Mouse (Mus musculus): ENCODE results near the gene Tmem108. TPM values are rescaled to one million over a fixed set of nuclear protein-coding genes. Genes with fewer than 3 reads are reported as not detected.

Tmem108 gene
- polyA plus RNA-seq, 1 experiment: 6.1 TPM

GRCm38 (mm10) chr9:103715352-103715751, 46.3 kb downstream of the Tmem108 start:
- H3K27me3 ChIP-seq (ENCODE audit: control insufficient read depth, insufficient read depth, low read length): no peaks in the 10 kb centered on the region
- TF ChIP-seq POLR2A (IDR thresholded peaks at IDR 0.05; ENCODE audit: control insufficient read depth, extremely low read depth, insufficient read depth, low read length, poor library complexity) (no peak), CTCF (IDR thresholded peaks at IDR 0.05; ENCODE audit: borderline replicate concordance, control insufficient read depth, extremely low read depth, insufficient read depth, low read length, poor library complexity) (no peak)
- H3K4me1 ChIP-seq (replicated peaks; ENCODE audit: control insufficient read depth, insufficient read depth, low read length): no peaks in the 10 kb centered on the region
- H3K4me3 ChIP-seq (ENCODE audit: control insufficient read depth, insufficient read depth, low read length): no peak overlapping the region
- WGBS: 94% methylated on average over 4 of the region's 4 CpGs
- H3K36me3 ChIP-seq (ENCODE audit: control insufficient read depth, insufficient read depth, low read length): no peaks in the 10 kb centered on the region
- H3K27ac ChIP-seq (ENCODE audit: control insufficient read depth, insufficient read depth, low read length): no peak overlapping the region
- DNase-seq: no peak

- H3K27me3 ChIP-seq (ENCODE audit: control insufficient read depth, insufficient read depth, low read length): no peaks in the 10 kb centered on the region
- no peak overlapping the region for H3K4me3 ChIP-seq (ENCODE audit: control insufficient read depth, insufficient read depth, low read length)
- H3K4me1 ChIP-seq (replicated peaks; ENCODE audit: control insufficient read depth, insufficient read depth, low read length): peaks cover 6% of the 10 kb centered on the region
- no peak for DNase-seq
- no peaks in the 10 kb centered on the region for H3K36me3 ChIP-seq (ENCODE audit: control insufficient read depth, insufficient read depth, low read length)
- no peak for TF ChIP-seq CTCF (IDR thresholded peaks at IDR 0.05; ENCODE audit: borderline replicate concordance, control insufficient read depth, extremely low read depth, insufficient read depth, low read length, poor library complexity)
- TF ChIP-seq POLR2A (IDR thresholded peaks at IDR 0.05; ENCODE audit: control insufficient read depth, extremely low read depth, insufficient read depth, low read length, poor library complexity): no peak
- WGBS: 95% methylated on average over 4 of the region's 4 CpGs
- no peak overlapping the region for H3K27ac ChIP-seq (ENCODE audit: control insufficient read depth, insufficient read depth, low read length)
These were observed 48.4 kb downstream of the Tmem108 start for GRCm38 (mm10) chr9:103713230-103713629.

GRCm38 (mm10) chr9:103712711-103713110, 48.9 kb downstream of the Tmem108 start:
- DNase-seq: no peak
- TF ChIP-seq POLR2A (IDR thresholded peaks at IDR 0.05; ENCODE audit: control insufficient read depth, extremely low read depth, insufficient read depth, low read length, poor library complexity) (no peak), CTCF (IDR thresholded peaks at IDR 0.05; ENCODE audit: borderline replicate concordance, control insufficient read depth, extremely low read depth, insufficient read depth, low read length, poor library complexity) (no peak)
- Histone ChIP-seq H3K4me1 (replicated peaks; ENCODE audit: control insufficient read depth, insufficient read depth, low read length) (peaks cover 6% of the 10 kb centered on the region), H3K27me3 (ENCODE audit: control insufficient read depth, insufficient read depth, low read length) (no peaks in the 10 kb centered on the region), H3K4me3 (ENCODE audit: control insufficient read depth, insufficient read depth, low read length) (no peak overlapping the region), H3K27ac (ENCODE audit: control insufficient read depth, insufficient read depth, low read length) (no peak overlapping the region), H3K36me3 (ENCODE audit: control insufficient read depth, insufficient read depth, low read length) (no peaks in the 10 kb centered on the region)
- 79% methylated on average over 7 of the region's 7 CpGs for WGBS

GRCm38 (mm10) chr9:103709694-103710093, 51.9 kb downstream of the Tmem108 start:
- no peak for TF ChIP-seq POLR2A (IDR thresholded peaks at IDR 0.05; ENCODE audit: control insufficient read depth, extremely low read depth, insufficient read depth, low read length, poor library complexity)
- TF ChIP-seq CTCF (IDR thresholded peaks at IDR 0.05; ENCODE audit: borderline replicate concordance, control insufficient read depth, extremely low read depth, insufficient read depth, low read length, poor library complexity): no peak
- no peak overlapping the region for H3K27ac ChIP-seq (ENCODE audit: control insufficient read depth, insufficient read depth, low read length)
- H3K36me3 ChIP-seq (ENCODE audit: control insufficient read depth, insufficient read depth, low read length): no peaks in the 10 kb centered on the region
- WGBS: 72% methylated on average over 3 of the region's 3 CpGs
- DNase-seq: no peak
- H3K4me1 ChIP-seq (replicated peaks; ENCODE audit: control insufficient read depth, insufficient read depth, low read length): peaks cover 6% of the 10 kb centered on the region
- H3K4me3 ChIP-seq (ENCODE audit: control insufficient read depth, insufficient read depth, low read length): no peak overlapping the region
- no peaks in the 10 kb centered on the region for H3K27me3 ChIP-seq (ENCODE audit: control insufficient read depth, insufficient read depth, low read length)

- Histone ChIP-seq H3K4me1 (replicated peaks; ENCODE audit: control insufficient read depth, insufficient read depth, low read length) (peaks cover 6% of the 10 kb centered on the region), H3K36me3 (ENCODE audit: control insufficient read depth, insufficient read depth, low read length) (no peaks in the 10 kb centered on the region), H3K27ac (ENCODE audit: control insufficient read depth, insufficient read depth, low read length) (no peak overlapping the region), H3K4me3 (ENCODE audit: control insufficient read depth, insufficient read depth, low read length) (no peak overlapping the region), H3K27me3 (ENCODE audit: control insufficient read depth, insufficient read depth, low read length) (no peaks in the 10 kb centered on the region)
- TF ChIP-seq POLR2A (IDR thresholded peaks at IDR 0.05; ENCODE audit: control insufficient read depth, extremely low read depth, insufficient read depth, low read length, poor library complexity) (no peak), CTCF (IDR thresholded peaks at IDR 0.05; ENCODE audit: borderline replicate concordance, control insufficient read depth, extremely low read depth, insufficient read depth, low read length, poor library complexity) (no peak)
- 10% methylated on average over 16 of the region's 16 CpGs for WGBS
- DNase-seq: peak; percentile 25
These were observed 53.0 kb downstream of the Tmem108 start for GRCm38 (mm10) chr9:103708514-103709173.

- H3K27me3 ChIP-seq (ENCODE audit: control insufficient read depth, insufficient read depth, low read length): no peaks in the 10 kb centered on the region
- H3K4me1 ChIP-seq (replicated peaks; ENCODE audit: control insufficient read depth, insufficient read depth, low read length): peaks cover 6% of the 10 kb centered on the region
- no peak overlapping the region for H3K4me3 ChIP-seq (ENCODE audit: control insufficient read depth, insufficient read depth, low read length)
- no peak overlapping the region for H3K27ac ChIP-seq (ENCODE audit: control insufficient read depth, insufficient read depth, low read length)
- TF ChIP-seq CTCF (IDR thresholded peaks at IDR 0.05; ENCODE audit: borderline replicate concordance, control insufficient read depth, extremely low read depth, insufficient read depth, low read length, poor library complexity): no peak
- no peak for TF ChIP-seq POLR2A (IDR thresholded peaks at IDR 0.05; ENCODE audit: control insufficient read depth, extremely low read depth, insufficient read depth, low read length, poor library complexity)
- DNase-seq: no peak
- H3K36me3 ChIP-seq (ENCODE audit: control insufficient read depth, insufficient read depth, low read length): no peaks in the 10 kb centered on the region
These were observed 53.8 kb downstream of the Tmem108 start for GRCm38 (mm10) chr9:103707857-103708256.

Measured in thymus, adult 2 months (tissue).